Mouse (Mus musculus): ENCODE results near the gene Ipo13.
A peak's percentile ranks its signal among the peaks of the same experiment; 100 is the strongest.

GRCm38 (mm10) chr4:117891738-117892161, 23.0 kb downstream of the Ipo13 start, which contains the start of gene Dph2:
- TF ChIP-seq CTCF (IDR thresholded peaks at IDR 0.05; ENCODE audit: borderline replicate concordance, insufficient read depth, low read depth, low read length) = no peak
- TF ChIP-seq POLR2A (IDR thresholded peaks at IDR 0.05; ENCODE audit: borderline replicate concordance, insufficient read depth, low read length) = peak; percentile 51; the same call in 1 of the 2 replicates

Measured in cerebellum, adult 2 months (tissue).